Mouse (Mus musculus) cerebellum, adult 2 months (tissue): ENCODE results near the gene Ankrd6.

ENCODE experiments used
- CTCF ChIP-seq: fragments of 200-500 bp; IDR thresholded peaks from 2 replicates; pipeline ENCODE4 v1.5.1; 2011; ENCODE audit warnings: low read depth, mild to moderate bottlenecking, control low read depth, low read length, moderate library complexity, borderline replicate concordance; ENCODE audit not compliant: insufficient read depth
- POLR2A ChIP-seq: fragments of 200-500 bp; IDR thresholded peaks from 2 replicates; pipeline ENCODE4 v1.6.1; 2011; ENCODE audit warnings: low read length, control low read depth, borderline replicate concordance; ENCODE audit not compliant: insufficient read depth

DNA sequence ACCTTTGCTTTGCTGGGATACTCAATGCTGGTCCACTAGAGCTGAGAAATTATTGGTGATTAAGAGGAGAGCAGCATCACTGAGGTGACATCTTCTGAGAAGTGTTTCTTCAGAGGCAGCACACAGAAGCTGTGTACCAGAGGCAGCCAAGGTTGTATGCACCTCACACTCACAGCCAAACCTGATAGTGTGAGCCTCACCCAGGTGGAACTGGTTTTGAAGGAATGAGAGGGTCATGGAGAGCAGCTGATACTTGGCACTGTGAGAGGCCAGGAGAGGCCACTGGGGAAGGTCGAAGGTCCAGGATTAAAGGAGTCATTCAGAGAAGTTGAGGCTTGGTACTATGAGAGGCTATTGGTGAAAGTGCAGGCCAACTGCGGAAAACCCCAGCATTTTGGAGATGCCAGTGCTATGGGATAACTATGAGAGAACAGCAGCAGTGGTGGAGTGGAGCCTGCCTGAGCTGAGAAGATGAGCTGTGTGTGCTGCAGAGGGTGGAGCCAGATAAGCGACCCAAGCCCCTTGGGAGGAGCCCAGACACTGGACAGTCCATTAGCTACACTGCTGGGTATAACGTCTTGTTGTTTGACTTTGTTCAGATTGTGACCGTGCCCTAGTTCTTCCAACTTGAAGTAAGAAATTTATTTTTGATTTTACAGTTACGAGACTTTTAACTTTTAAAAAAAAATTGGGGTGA is 33.8 kb downstream of the Ankrd6 start:
- TF ChIP-seq CTCF (no peak), POLR2A (no peak)
